Mouse (Mus musculus) olfactory bulb, adult 2 months (tissue): ENCODE measurements around the gene P2rx6.

Experiments
- CTCF ChIP-seq: fragments of 200-500 bp; IDR thresholded peaks from 2 replicates; pipeline ENCODE4 v1.5.1; 2012; ENCODE audit warnings: low read depth, mild to moderate bottlenecking, low read length, moderate library complexity; ENCODE audit not compliant: insufficient read depth
- POLR2A ChIP-seq: fragments of 200-500 bp; IDR thresholded peaks from 2 replicates; pipeline ENCODE4 v1.6.1; 2012; ENCODE audit warnings: mild to moderate bottlenecking, low read depth, low read length, moderate library complexity; ENCODE audit not compliant: insufficient read depth

GRCm38 (mm10) chr16:17526223-17526622, 35.5 kb upstream of the P2rx6 start:
- TF ChIP-seq POLR2A, result no peak
- TF ChIP-seq CTCF, result no peak
